Mouse (Mus musculus) retina, postnatal 1 day (tissue): ENCODE measurements at regions not wholly inside any gene's neighbourhood (a gene's known extent, or its start where the extent isn't known, plus 50 kb on each side); places are given as distances from the start of the nearest gene placed in this dataset.

Source experiments
- DNase-seq: peaks from one replicate; pipeline ENCODE4 v3.0.0-alpha.2; 2012

DNA sequence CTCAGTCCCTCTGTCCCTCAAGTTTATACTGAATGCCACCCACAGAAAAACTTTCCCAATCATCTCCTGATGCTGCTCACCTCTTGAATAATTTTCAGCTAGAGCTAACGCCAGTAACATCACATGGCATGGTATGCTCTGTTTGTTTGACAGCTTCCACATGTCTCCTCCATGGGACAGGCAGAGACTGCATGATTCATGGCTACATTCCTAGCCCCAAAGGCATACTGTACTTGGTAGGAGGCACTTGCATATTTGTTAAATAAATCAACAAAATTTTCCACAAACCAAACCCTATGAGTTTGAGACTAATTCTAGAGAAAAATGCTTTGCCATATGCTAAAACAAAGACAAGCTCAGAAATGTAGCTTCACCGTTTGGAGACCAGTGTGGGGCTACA is 304.9 kb downstream of the Rfpl4b start:
- DNase-seq: no peak
